Mouse (Mus musculus): Measurements from ENCODE around the gene Hint3. TPM values are rescaled to one million over a fixed set of nuclear protein-coding genes. Genes with fewer than 3 reads are reported as not detected.

Gene Hint3
- polyA plus RNA-seq, 1 experiment from 2014 or later, result 15.6 TPM

GRCm38 (mm10) chr10:30566364-30566763 lies 63.1 kb downstream of the Hint3 start:
- H3K4me3 ChIP-seq, result no peak overlapping the region
- H3K4me1 ChIP-seq, result no peaks in the 10 kb centered on the region
- H3K27me3 ChIP-seq (ENCODE audit: poor library complexity, severe bottlenecking), result no peaks in the 10 kb centered on the region
- no peak overlapping the region for H3K27ac ChIP-seq
- no peaks in the 10 kb centered on the region for H3K9me3 ChIP-seq
- H3K36me3 ChIP-seq (replicated peaks), result peaks cover 67% of the 10 kb centered on the region
- DNase-seq (ENCODE audit: extremely low spot score, low spot score), result no peak

- Histone ChIP-seq H3K36me3 (replicated peaks) (peaks cover 80% of the 10 kb centered on the region), H3K4me1 (no peaks in the 10 kb centered on the region), H3K27me3 (ENCODE audit: poor library complexity, severe bottlenecking) (no peaks in the 10 kb centered on the region), H3K9me3 (no peaks in the 10 kb centered on the region), H3K4me3 (no peak overlapping the region), H3K27ac (no peak overlapping the region)
- DNase-seq (ENCODE audit: extremely low spot score, low spot score), result no peak
- WGBS, result 94% methylated on average over 3 of the region's 3 CpGs
These were observed 64.8 kb downstream of the Hint3 start for GRCm38 (mm10) chr10:30564651-30565050.

Other genes starting within 250 kb of the Hint3 start
- gene Trmt11, start 28.9 kb downstream of the Hint3 start, polyA plus RNA-seq (2016; fragmentation: Nextera tagmentation; extraction: Ambion mirVana), result 36.3 and 38.2 TPM in 2 replicates
- gene Ncoa7, start 173.7 kb upstream of the Hint3 start, polyA plus RNA-seq (2016; fragmentation: Nextera tagmentation; extraction: Ambion mirVana), result 5.7 and 6.9 TPM in 2 replicates
- gene Hey2, start 213.2 kb upstream of the Hint3 start, polyA plus RNA-seq (2016; fragmentation: Nextera tagmentation; extraction: Ambion mirVana), result 1.8 TPM in 2 replicates